Mouse (Mus musculus): ENCODE data around the gene Arhgef26. TPM values are rescaled to one million over a fixed set of nuclear protein-coding genes. Genes with fewer than 3 reads are reported as not detected.

The Arhgef26 gene
- total and polyA plus RNA-seq, 3 experiments: 0.08 TPM; not detected in 2

DNA sequence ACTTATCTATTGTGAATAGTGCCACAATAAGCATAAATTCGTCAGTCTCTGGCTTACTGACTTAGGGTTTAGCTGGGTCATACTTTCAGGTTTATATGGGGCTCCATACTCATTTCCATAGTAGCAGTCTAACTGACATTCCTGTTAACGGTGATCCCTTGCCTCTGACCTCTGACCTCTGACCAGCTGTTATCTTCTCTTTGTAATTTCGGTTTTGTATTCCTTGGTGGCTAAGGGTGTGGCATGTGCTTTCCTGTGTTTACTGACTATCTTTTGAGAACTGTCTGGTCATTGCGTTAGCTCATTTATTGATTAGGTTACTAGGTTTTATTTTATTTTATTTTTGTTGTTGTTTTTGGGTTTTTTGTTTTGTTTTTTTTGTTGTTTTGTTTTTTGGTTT lies 13.9 kb downstream of the Arhgef26 start:
- Histone ChIP-seq H3K9me3 (replicated peaks; ENCODE audit: insufficient read depth, low read length) (no peaks in the 10 kb centered on the region), H3K36me3 (ENCODE audit: control insufficient read depth in 1 of 2, insufficient read depth in 2 of 2, low read length in 2 of 2) (no peaks in the 10 kb centered on the region), H3K9ac (ENCODE audit: control insufficient read depth, low read depth, low read length, poor library complexity, severe bottlenecking) (no peak overlapping the region), H3K79me2 (ENCODE audit: control insufficient read depth, insufficient read depth, low read length, poor library complexity) (no peaks in the 10 kb centered on the region), H3K4me3 (ENCODE audit: control insufficient read depth in 1 of 2, insufficient read depth in 1 of 2, low read depth in 2 of 2, low read length in 2 of 2) (no peak overlapping the region), H3K27ac (ENCODE audit: control insufficient read depth, low read depth, low read length) (no peak overlapping the region), H3K4me1 (ENCODE audit: control insufficient read depth in 1 of 2, insufficient read depth in 2 of 2, low read length in 2 of 2) (no peaks in the 10 kb centered on the region), H3K27me3 (ENCODE audit: control insufficient read depth in 1 of 2, insufficient read depth in 2 of 2, low read length in 2 of 2) (no peaks in the 10 kb centered on the region)
- DNase-seq (ENCODE audit: low read depth, low spot score): no peak
- TF ChIP-seq USF2 (IDR thresholded peaks at IDR 0.05; ENCODE audit: borderline replicate concordance in 1 of 2, insufficient read depth in 1 of 2, low read depth in 1 of 2, low read length in 2 of 2): no peak
- TF ChIP-seq SIN3A (IDR thresholded peaks at IDR 0.05; ENCODE audit: low read length): no peak
- no peak for TF ChIP-seq ZKSCAN1 (IDR thresholded peaks at IDR 0.05; ENCODE audit: low read depth, low read length)
- no peak for TF ChIP-seq MAX (IDR thresholded peaks at IDR 0.05; ENCODE audit: low read length)
- no peak for TF ChIP-seq ZMIZ1 (IDR thresholded peaks at IDR 0.05; ENCODE audit: low read depth, low read length)

DNA sequence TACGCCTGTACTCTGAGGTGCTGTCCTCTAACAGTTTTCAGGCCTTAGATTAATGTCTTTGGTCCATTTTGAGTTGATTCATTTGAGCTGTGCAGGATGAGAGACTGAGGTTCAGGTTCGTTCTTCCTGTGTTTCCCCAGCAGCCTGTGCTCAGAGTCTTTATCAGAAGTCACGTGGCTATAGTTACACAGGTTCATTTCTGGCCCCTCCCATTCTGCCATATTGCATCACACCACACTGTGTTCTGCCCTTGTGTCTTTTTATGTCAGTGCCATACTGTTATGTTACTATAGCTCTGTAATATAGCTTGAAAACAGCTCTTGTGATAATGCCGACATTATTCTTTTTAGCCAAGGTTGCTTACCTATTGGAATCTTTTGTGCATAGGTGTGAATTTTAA lies 14.7 kb downstream of the Arhgef26 start:
- DNase-seq (ENCODE audit: low read depth, low spot score): no peak
- Histone ChIP-seq H3K4me3 (ENCODE audit: control insufficient read depth in 1 of 2, insufficient read depth in 1 of 2, low read depth in 2 of 2, low read length in 2 of 2) (no peak overlapping the region), H3K9ac (ENCODE audit: control insufficient read depth, low read depth, low read length, poor library complexity, severe bottlenecking) (no peak overlapping the region), H3K4me1 (ENCODE audit: control insufficient read depth in 1 of 2, insufficient read depth in 2 of 2, low read length in 2 of 2) (no peaks in the 10 kb centered on the region), H3K9me3 (replicated peaks; ENCODE audit: insufficient read depth, low read length) (no peaks in the 10 kb centered on the region), H3K27me3 (ENCODE audit: control insufficient read depth in 1 of 2, insufficient read depth in 2 of 2, low read length in 2 of 2) (no peaks in the 10 kb centered on the region), H3K79me2 (ENCODE audit: control insufficient read depth, insufficient read depth, low read length, poor library complexity) (no peaks in the 10 kb centered on the region), H3K27ac (ENCODE audit: control insufficient read depth, low read depth, low read length) (no peak overlapping the region), H3K36me3 (ENCODE audit: control insufficient read depth in 1 of 2, insufficient read depth in 2 of 2, low read length in 2 of 2) (no peaks in the 10 kb centered on the region)
- TF ChIP-seq ZMIZ1 (IDR thresholded peaks at IDR 0.05; ENCODE audit: low read depth, low read length): no peak
- TF ChIP-seq POLR2AphosphoS5 (IDR thresholded peaks at IDR 0.05; ENCODE audit: borderline replicate concordance, low read depth, low read length): no peak
- TF ChIP-seq ZKSCAN1 (IDR thresholded peaks at IDR 0.05; ENCODE audit: low read depth, low read length): no peak
- no peak for TF ChIP-seq ELF1 (IDR thresholded peaks at IDR 0.05; ENCODE audit: low read depth, low read length)
- no peak for TF ChIP-seq BHLHE40 (IDR thresholded peaks at IDR 0.05; ENCODE audit: borderline replicate concordance, low read depth, low read length)
- TF ChIP-seq TAL1 (IDR thresholded peaks at IDR 0.05; ENCODE audit: low read length): no peak
- no peak for TF ChIP-seq ETS1 (IDR thresholded peaks at IDR 0.05; ENCODE audit: low read depth, low read length)
- TF ChIP-seq MAFK (IDR thresholded peaks at IDR 0.05; ENCODE audit: borderline replicate concordance, low read depth, low read length): no peak
- TF ChIP-seq HCFC1 (IDR thresholded peaks at IDR 0.05; ENCODE audit: low read depth, low read length): no peak
- no peak for TF ChIP-seq TCF12 (IDR thresholded peaks at IDR 0.05; ENCODE audit: low read depth, low read length)
- no peak for TF ChIP-seq KAT2A (conservative IDR thresholded peaks at IDR 0.05; ENCODE audit: low read depth, low read length)
- no peak for TF ChIP-seq USF1 (IDR thresholded peaks at IDR 0.05; ENCODE audit: low read depth, low read length)
